Mouse (Mus musculus) embryonic facial prominence, embryonic 11.5 days (tissue): ENCODE measurements around the gene Mgarp. TPM values are rescaled to one million over a fixed set of nuclear protein-coding genes. Genes with fewer than 3 reads are reported as not detected.

Source experiments
- ATAC-seq: fragments of 200-750 bp; cut with Nextera tagmentation; replicated peaks from 2 replicates; pipeline ENCODE4 v1.8.0; 2017; ENCODE audit warnings: low read depth; ENCODE audit not compliant: insufficient number of reproducible peaks, low FRiP score, low TSS enrichment
- DNase-seq: peaks from one replicate; pipeline ENCODE4 v3.0.0-alpha.2; 2015; ENCODE audit warnings: low spot score
- H3K27ac ChIP-seq: fragments of 300-500 bp; sonication (generic); replicated peaks from 2 replicates; pipeline ENCODE4 v1.5.1; 2014; ENCODE audit warnings: mild to moderate bottlenecking, low read depth, low read length, control low read depth
- H3K27me3 ChIP-seq: fragments of 300-500 bp; sonication (generic); 2 replicates; pipeline ENCODE4 v1.6.1; 2014; ENCODE audit warnings: mild to moderate bottlenecking, low read length, moderate library complexity, mixed read lengths; ENCODE audit not compliant: control insufficient read depth, insufficient read depth
- H3K36me3 ChIP-seq: fragments of 300-500 bp; sonication (generic); replicated peaks from 2 replicates; pipeline ENCODE4 v1.6.1; 2014; ENCODE audit warnings: low read depth, mild to moderate bottlenecking, low read length, moderate library complexity, mixed read lengths; ENCODE audit not compliant: control insufficient read depth, insufficient read depth
- H3K4me1 ChIP-seq: fragments of 300-500 bp; sonication (generic); 2 replicates; pipeline ENCODE4 v1.6.1; 2014; ENCODE audit warnings: low read length, mixed read lengths; ENCODE audit not compliant: control insufficient read depth, insufficient read depth
- H3K4me2 ChIP-seq: fragments of 300-500 bp; sonication (generic); 2 replicates; pipeline ENCODE4 v1.6.1; 2014; ENCODE audit warnings: low read depth, mild to moderate bottlenecking, control low read depth, low read length, moderate library complexity
- H3K4me3 ChIP-seq: fragments of 300-500 bp; sonication (generic); 2 replicates; pipeline ENCODE4 v1.5.1; 2014; ENCODE audit warnings: low read depth, low read length, control low read depth
- H3K9ac ChIP-seq: fragments of 300-500 bp; sonication (generic); replicated peaks from 2 replicates; pipeline ENCODE4 v1.6.1; 2014; ENCODE audit warnings: mild to moderate bottlenecking, control low read depth, low read length
- H3K9me3 ChIP-seq: fragments of 300-500 bp; sonication (generic); replicated peaks from 2 replicates; pipeline ENCODE4 v1.6.1; 2016; ENCODE audit warnings: mild to moderate bottlenecking, low read length, inconsistent platforms, mixed read lengths; ENCODE audit not compliant: control insufficient read depth
- whole genome bisulfite sequencing: fragments of 180-500 bp; shearing (Covaris S2); extraction: QIAGEN DNeasy Blood & Tissue Kit; methylation state at CpG from one replicate; pipeline ENCODE4 v1.1.7; 2014; 5-methylcytosine and 5-hydroxymethylcytosine counted together
- polyA plus RNA-seq: library from polyadenylated mRNA; unstranded; fragments of >200 nt; fragmentation: Nextera tagmentation; extraction: Ambion mirVana; gene quantifications from 2 replicates; pipeline ENCODE4 v1.2.1, GENCODE M21; 2014

Gene Mgarp
- polyA plus RNA-seq, 1 experiment from 2014 or later, result 9.1 TPM

DNA sequence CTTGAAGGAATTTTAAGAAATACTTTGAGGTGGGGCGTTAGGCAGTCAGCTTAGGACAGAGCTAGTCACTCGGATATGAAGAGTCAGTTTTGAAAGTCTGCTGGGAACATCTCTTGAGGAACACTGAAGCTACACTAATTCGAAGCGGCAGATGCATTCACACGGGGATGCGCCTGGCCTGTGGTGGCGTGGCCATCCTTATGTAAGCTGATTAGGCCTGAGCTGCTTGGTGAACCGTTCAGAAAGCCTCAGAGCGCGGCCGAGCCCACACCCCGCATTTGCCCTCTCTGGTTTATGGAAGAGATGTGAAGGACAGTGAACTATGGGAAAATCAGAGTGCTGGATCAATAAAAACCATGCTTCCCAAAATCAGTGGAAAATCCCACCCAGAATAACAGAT lies 13.1 kb downstream of the Mgarp start:
- Histone ChIP-seq H3K36me3 (no peaks in the 10 kb centered on the region), H3K9me3 (no peaks in the 10 kb centered on the region), H3K4me1 (no peaks in the 10 kb centered on the region), H3K4me3 (no peak overlapping the region), H3K27me3 (no peaks in the 10 kb centered on the region), H3K9ac (no peak overlapping the region), H3K4me2 (no peak overlapping the region), H3K27ac (no peak overlapping the region)
- ATAC-seq, result no peak
- WGBS, result 65% methylated on average over 12 of the region's 12 CpGs
- DNase-seq, result no peak

DNA sequence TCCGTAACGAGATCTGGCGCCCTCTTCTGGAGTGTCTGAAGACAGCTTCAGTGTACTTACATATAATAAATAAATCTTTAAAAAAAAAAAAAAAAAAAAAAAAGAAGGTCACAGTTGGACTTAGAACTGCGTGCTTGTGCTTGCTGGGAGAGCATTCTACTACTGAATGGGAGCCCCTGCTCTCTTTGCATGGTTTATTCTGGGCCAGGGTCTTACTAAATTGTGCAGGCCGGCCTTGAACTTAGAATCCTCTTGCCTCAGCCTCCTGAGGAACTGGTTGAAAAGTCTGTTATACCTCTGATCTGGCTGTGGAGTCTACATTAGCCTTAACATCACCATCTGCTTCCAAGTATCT lies 15.9 kb downstream of the Mgarp start:
- Histone ChIP-seq H3K4me1 (no peaks in the 10 kb centered on the region), H3K4me2 (no peak overlapping the region), H3K4me3 (no peak overlapping the region), H3K9me3 (no peaks in the 10 kb centered on the region), H3K27me3 (no peaks in the 10 kb centered on the region), H3K27ac (no peak overlapping the region), H3K9ac (no peak overlapping the region), H3K36me3 (no peaks in the 10 kb centered on the region)
- no peak for DNase-seq
- ATAC-seq, result no peak
- 77% methylated on average over 2 of the region's 5 CpGs for WGBS

DNA sequence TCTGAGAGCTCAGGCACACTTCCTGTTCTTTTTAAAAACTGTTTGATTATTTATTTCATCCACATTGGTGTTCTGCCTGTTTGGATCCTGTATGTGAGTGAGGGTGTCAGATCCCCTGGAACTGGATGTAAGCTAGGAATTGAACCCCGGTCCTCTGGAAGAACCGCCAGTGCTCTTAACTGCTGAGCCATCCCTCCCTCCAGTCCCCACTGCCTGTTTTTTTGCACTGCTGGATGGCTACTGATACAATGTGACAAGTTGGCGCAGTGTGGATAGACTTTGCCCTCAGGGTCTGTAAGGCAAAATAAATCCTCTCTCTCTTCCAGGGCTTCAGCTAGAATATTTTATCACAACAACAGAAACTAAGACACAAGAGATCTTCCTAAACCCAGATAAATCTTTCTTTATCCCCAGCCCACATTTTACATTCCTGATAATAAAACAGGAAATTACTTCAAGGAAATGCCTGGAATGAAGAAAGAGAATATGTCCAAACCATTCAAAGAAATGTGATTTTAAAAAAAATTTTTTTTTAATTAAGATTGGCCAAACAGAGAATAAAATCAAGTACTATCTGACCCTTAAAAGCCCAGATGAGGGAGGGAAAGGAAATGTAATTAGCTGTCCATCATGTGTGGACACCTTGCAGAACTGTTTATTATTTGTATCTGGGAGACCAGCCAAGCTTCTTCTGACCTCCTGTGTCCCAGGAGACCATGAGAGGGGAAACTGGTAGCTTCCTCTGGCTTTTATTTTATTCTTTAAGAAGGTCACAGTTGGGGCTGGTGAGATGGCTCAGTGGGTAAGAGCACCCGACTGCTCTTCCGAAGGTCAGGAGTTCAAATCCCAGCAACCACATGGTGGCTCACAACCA lies 16.5 kb downstream of the Mgarp start:
- no peaks in the 10 kb centered on the region for H3K36me3 ChIP-seq
- no peak overlapping the region for H3K9ac ChIP-seq
- no peaks in the 10 kb centered on the region for H3K4me1 ChIP-seq
- H3K27ac ChIP-seq, result no peak overlapping the region
- ATAC-seq (no peak), DNase-seq (no peak)
- no peaks in the 10 kb centered on the region for H3K27me3 ChIP-seq
- H3K4me2 ChIP-seq, result no peak overlapping the region
- H3K4me3 ChIP-seq, result no peak overlapping the region
- WGBS, result 74% methylated on average over 5 of the region's 5 CpGs
- no peaks in the 10 kb centered on the region for H3K9me3 ChIP-seq

DNA sequence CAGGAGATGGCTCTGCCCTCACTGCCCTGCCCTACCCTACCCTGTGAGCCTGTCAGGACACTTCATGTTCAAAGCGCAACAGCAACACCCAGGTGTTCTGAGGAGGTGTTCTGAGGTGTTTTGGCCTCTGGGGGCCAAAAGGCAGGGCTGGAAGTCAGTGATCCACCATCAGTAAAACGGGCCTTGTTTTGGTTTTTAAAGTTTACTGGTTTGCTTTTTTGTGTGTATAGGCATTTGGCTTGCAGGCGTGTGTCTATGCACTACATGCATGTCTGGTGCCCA lies 17.9 kb downstream of the Mgarp start:
- no peak overlapping the region; the same call in 1 of the 2 replicates for H3K9ac ChIP-seq
- H3K36me3 ChIP-seq, result no peaks in the 10 kb centered on the region
- H3K27me3 ChIP-seq, result no peaks in the 10 kb centered on the region
- H3K4me3 ChIP-seq, result peak overlapping the region; percentile 11; the same call in 1 of the 2 replicates
- no peaks in the 10 kb centered on the region for H3K4me1 ChIP-seq
- H3K9me3 ChIP-seq, result no peaks in the 10 kb centered on the region
- H3K27ac ChIP-seq, result no peak overlapping the region
- 79% methylated on average over 3 of the region's 3 CpGs for WGBS
- DNase-seq (no peak), ATAC-seq (no peak)
- peak overlapping the region; percentile 7; the same call in 1 of the 2 replicates for H3K4me2 ChIP-seq

DNA sequence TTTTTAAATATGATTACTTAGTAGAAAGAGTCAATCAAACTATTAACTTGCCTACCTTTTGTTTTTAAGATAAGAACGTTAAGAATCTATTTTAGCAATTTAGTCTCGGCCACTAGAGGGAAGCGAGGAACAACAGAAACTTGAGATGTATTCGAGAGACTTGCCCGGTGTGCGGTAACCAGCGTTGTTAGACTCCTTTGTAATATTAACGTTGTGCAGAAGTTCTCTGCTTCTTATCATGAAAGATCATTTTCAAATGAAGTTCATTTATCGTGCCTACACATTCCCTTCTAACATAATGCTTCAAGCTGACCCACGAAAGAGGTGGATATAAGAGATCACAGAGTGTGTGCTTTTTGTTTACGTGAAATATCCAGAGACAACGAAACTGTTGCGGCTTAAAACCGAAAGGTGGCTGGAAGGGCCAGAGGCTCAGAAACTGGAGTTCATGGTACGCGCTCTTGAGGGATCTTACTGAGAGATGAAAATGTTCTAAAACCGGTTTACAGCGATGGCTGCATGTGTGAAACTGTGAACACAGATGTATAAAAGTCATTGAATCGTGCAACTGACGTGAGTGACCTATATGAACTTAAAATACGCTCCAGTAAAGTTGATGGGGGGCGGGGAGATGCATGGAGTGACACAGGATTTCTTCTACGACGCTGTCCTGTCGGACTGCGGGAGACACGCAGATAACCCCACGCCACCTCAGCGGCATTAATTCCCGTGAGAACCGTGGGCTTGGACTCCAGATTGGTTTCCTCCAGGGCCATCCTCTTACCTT lies 18.5 kb downstream of the Mgarp start:
- whole genome bisulfite sequencing, result 42% methylated on average over 31 of the region's 31 CpGs
- Histone ChIP-seq H3K36me3 (no peaks in the 10 kb centered on the region), H3K4me1 (no peaks in the 10 kb centered on the region), H3K27me3 (no peaks in the 10 kb centered on the region), H3K4me2 (peak overlapping the region; percentile 7), H3K27ac (no peak overlapping the region), H3K9me3 (no peaks in the 10 kb centered on the region), H3K9ac (no peak overlapping the region; the same call in 1 of the 2 replicates), H3K4me3 (peak overlapping the region; percentile 11; the same call in 1 of the 2 replicates)
- ATAC-seq (0 out of 2 replicates have a peak, but pooled peaks have one; percentile 8), DNase-seq (peak; percentile 82)

DNA sequence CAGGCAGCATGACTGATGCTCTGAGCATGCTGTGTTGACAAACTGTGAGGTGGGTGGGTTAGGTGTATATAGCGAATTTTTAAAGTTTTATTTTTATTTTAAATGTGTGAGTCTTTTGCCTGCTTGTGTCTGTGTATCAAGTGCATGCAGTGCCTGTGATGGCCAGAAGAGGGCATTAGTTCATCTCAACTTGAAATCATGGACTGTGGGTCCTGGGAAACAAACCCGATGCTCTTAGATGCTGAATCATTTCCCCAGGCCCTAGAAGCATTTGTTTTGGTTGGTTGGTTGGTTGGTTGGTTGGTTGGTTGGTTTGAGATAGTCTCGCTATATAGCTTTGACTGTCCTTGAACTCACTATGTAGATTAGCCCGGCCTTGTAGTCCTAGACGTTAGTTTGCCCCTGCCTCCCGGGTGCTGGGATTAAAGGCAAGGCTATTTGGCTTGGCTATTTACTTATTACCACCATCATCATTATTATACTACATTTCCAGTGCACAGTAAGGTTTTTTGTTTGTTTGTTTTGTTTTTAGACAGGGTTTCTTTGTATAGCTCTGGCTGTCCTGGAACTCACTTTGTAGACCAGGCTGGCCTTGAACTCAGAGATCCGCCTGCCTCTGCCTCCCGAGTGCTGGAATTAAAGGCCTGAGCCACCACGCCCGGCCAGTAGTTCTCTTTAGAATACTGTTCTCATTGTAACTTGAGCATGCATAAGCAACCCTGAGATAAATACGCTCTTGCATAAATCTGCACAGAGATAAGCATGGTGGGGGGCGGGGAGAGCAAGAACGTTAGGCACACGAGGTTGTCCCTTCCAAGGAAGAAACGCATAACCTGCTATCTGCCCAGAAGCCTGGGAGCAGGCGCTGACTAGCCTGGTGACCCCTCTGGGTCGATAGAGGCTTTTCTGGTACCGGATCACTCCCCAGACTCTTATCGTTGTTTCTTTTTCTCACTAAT lies 21.0 kb downstream of the Mgarp start:
- no peak overlapping the region for H3K27ac ChIP-seq
- H3K4me2 ChIP-seq, result no peak overlapping the region
- 86% methylated on average over 19 of the region's 19 CpGs for WGBS
- no peaks in the 10 kb centered on the region for H3K4me1 ChIP-seq
- H3K9ac ChIP-seq, result no peak overlapping the region
- no peak overlapping the region for H3K4me3 ChIP-seq
- DNase-seq, result no peak
- H3K9me3 ChIP-seq, result no peaks in the 10 kb centered on the region
- H3K27me3 ChIP-seq, result no peaks in the 10 kb centered on the region
- ATAC-seq, result no peak
- H3K36me3 ChIP-seq, result no peaks in the 10 kb centered on the region

DNA sequence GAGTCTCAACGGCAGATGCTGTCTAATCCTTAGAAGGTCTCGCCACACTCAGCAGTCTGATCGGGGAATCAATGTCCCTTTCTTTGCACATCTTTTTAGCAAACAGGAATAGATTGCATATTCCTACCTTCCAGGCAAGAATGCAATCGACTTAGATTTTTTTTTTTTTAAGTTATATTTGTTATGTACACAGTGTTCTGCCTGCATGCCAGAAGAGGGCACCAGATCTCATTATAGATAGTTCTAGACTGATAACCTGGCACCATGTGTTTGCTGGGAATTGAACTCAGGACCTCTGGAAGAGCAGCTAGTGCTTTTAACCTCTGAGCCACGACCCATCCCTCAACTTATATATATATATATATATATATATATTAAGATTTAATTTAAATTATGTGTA lies 23.0 kb downstream of the Mgarp start:
- 71% methylated on average over 5 of the region's 5 CpGs for WGBS
- H3K9ac ChIP-seq, result no peak overlapping the region
- DNase-seq, result no peak
- no peak overlapping the region for H3K27ac ChIP-seq
- no peak overlapping the region for H3K4me2 ChIP-seq
- no peaks in the 10 kb centered on the region for H3K27me3 ChIP-seq
- H3K9me3 ChIP-seq, result no peaks in the 10 kb centered on the region
- no peak for ATAC-seq
- H3K36me3 ChIP-seq, result no peaks in the 10 kb centered on the region
- H3K4me3 ChIP-seq, result no peak overlapping the region
- H3K4me1 ChIP-seq, result no peaks in the 10 kb centered on the region
